Mouse (Mus musculus): ENCODE measurements at regions not wholly inside any gene's neighbourhood (a gene's known extent, or its start where the extent isn't known, plus 50 kb on each side); places are given as distances from the start of the nearest gene placed in this dataset.
A peak's percentile ranks its signal among the peaks of the same experiment; 100 is the strongest.
"Not testable (repeated sequence)": the region's sequence is repeated elsewhere in the genome, so short reads cannot be mapped to it uniquely, and the experiment has no call there.

DNA sequence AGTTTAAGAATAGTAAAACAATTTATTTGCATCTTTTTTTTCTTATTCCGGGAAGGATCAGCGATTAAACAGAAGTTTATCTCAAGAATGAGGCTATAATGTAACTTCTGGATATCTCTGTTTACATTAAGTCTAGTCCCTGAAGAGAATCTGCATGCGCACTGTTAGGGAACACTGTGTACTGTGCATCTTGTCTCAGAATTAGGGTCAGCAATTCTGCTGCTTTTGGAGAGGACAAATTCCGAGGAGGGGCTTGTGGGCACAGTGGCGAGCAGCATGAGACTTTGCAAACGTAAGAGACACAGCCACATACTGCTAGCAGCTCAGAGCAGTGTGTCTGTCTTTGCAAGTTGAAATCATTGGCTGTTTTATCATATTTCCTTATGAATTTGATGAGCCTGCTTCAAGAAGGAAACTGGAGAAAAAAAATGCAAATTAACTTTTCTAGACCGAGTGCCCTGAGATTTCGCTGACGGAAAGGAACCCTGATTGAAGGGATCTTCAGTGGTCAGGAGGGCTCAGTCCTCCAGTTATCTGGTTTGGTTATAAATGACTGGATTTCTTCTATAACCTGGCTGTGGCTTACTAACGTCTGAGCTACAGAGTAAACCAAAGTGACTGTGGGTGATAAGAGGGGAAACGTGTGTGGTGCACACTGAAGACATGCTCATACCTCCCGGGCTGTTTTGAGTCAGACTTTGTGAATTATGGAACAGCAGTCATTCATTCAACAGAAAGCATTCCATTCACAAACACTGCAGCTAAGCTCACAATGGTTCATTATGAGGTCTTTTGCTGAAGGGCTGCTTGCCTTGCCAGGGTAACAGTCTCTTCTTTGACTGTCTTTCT, 305.1 kb downstream of the Ets1 start:
- DNase-seq (ENCODE audit: low spot score in 2 of 2): no peak

DNA sequence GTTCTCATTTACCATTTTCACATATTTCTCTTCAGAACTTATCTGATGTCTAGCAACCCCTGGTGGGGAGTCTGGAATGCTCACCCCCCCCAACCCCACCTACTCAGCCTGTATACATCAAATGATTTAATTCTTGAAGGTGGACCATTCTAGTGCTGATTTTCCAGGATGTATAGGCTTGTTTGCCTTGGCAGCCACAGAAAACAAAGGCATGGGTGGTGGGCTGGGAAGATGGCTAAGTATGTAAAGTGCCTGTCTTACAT, 305.7 kb downstream of the Ets1 start:
- DNase-seq (ENCODE audit: low spot score in 2 of 2): peak in 1 of 2 experiments; percentile 40

DNA sequence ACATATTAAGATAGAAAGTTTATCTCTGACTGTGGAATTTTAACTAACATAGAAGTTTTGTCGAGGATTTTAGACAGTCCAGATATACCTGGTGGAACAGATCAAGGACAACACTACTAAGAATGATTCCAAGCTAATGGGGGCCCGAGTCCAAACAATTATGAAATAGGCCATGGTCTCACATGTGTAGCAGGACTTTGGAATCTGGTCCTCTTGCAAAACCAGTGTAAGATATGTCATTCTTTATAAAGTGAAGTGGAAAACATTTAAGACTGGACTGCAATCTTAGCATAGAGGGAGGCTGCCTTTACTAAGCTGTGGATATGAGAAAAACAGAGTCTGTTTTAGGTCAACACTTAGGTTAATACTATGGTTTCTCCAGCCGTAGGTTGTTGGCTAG, 311.2 kb downstream of the Ets1 start:
- DNase-seq (ENCODE audit: low spot score in 2 of 2): no peak

DNA sequence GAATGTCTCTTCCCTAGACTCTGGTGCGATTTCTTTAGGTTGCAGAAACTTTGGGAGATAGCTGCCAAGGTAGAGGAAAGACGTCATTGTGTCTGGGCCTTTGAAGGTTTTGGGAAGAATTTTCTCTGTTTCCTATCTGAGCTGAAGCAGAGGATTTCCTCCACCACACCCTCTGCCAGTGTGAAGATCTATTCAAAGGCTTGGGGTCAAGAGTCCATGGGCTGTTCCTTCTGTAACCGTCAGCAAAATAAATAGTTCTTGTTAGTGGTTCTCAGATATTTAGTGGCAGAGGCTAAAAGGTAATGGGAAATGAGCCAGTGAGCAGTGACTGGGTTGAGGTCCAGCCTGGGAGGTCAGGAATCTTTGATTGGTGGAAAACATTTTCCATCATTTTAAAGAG, 313.0 kb downstream of the Ets1 start:
- no peak for DNase-seq (ENCODE audit: low spot score in 2 of 2)

DNA sequence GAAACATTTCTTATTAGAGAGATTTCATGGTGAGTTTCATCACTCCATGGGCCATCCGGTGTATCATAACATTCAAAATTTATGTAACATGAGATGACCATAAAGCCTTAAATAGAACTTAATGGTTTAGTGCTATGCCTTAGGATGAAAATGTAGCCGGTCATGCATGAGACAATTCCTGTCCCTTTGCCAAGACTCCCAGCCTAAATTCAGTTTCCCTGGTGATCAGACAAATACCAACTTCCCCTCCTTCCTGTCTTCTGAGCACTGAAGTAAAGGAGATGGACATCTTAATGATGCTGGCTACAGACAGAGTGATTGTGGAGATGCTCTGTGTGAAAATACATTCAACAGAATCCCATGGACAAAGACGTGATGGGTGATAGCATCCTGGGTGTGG, 322.7 kb downstream of the Ets1 start:
- no peak for DNase-seq (ENCODE audit: low spot score in 2 of 2)

DNA sequence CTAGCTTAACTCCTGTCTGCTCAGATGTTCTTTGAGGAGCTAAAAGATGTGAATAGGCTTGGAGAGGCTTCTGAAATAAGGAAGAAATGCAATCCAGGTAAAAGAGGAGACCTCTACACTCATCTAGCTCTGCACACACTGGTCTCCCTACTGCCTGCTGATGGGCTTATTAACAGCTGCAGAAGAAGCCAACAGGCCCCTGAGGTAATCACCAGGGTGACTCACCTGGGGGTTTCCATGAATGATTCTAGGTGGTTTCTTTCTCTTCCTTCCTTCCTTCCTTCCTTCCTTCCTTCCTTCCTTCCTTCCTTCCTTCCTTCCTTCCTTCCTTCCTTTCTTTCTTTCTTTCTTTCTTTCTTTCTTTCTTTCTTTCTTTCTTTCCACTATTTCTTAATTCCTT, 323.4 kb downstream of the Ets1 start:
- DNase-seq (ENCODE audit: low spot score in 2 of 2): not testable (repeated sequence)

DNA sequence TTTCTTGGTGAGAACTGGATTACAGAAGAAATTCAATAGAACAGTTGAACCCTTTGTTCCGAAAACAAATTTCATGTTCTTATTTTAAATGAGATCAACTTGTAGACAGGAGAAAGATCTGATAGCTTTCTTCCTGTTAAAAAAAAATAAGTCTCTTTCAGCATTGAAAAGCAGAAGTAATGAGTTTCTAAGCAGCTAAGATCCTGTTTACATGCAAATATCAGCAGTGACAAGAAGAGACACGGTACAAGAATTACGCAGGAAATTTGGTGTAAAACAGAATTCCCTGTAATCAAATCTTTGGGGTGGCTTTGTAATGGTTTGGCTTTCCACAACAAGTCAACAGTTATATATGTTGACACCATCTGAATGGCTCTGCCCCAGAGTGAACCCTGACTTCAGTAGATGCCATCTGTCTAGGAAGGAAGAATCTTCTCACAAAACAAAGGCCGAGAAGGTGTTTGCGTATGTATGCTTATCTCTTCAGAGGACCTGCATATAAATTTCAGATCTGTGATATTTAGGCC, 326.7 kb downstream of the Ets1 start:
- DNase-seq (ENCODE audit: low spot score in 2 of 2): no peak

DNA sequence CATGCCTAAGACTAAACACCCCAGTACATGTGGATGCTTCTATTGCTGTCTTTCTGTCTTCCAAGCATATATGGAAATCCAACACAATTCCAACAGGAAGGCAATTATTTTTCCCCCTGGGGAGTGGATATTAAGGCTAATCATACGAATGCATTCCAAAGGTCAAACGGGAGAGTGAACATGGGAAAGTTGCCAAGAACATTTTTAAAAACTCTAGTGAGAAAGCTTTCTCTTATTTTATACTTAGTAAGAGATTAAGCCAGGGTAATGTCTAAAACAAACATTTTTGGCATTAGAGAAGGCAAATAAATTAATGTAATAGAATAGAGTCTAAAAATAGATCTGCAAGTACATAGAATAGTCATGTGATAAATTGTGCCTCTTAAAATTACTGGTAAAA, 332.4 kb downstream of the Ets1 start:
- no peak for DNase-seq (ENCODE audit: low spot score in 2 of 2)

DNA sequence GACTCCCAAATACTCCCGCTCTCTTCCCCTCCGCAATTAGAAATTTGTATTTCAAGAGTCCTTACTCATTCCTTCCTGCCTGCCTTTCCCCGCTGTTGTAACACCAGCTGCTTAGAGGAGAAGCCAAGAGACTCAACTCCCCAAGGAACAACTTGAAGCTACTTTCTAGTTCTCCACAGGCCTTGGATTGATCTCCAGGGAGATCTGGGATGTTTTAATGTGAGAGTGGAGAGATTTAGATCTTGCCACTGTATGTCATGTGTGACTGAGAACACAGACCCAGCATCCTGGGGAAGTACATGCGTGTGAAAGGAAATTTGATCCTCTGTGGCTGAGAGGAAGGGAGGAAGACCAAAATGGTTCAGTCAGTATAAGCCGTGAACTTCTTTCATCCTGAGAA, 335.4 kb downstream of the Ets1 start:
- DNase-seq (ENCODE audit: low spot score in 2 of 2): no peak

DNA sequence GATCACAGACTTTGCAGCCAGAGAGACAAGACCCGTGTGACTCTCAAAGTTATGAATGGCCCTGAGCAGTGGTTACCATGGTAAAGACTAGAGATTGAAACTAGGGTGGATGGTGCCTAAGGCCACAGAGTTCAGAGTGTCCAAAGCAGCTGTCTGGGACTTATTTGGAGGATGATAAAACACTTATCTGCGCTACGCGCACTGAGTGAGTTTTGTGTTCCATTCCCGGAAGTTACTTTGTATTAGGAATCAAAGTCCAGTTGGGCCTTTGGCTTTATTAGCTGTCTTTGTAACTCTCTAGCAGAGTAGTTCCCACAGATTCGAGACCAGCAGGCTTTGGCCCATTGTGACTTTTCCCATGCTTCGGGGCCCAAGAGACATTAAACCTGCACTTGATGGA, 335.9 kb downstream of the Ets1 start:
- DNase-seq (ENCODE audit: low spot score in 2 of 2): no peak

DNA sequence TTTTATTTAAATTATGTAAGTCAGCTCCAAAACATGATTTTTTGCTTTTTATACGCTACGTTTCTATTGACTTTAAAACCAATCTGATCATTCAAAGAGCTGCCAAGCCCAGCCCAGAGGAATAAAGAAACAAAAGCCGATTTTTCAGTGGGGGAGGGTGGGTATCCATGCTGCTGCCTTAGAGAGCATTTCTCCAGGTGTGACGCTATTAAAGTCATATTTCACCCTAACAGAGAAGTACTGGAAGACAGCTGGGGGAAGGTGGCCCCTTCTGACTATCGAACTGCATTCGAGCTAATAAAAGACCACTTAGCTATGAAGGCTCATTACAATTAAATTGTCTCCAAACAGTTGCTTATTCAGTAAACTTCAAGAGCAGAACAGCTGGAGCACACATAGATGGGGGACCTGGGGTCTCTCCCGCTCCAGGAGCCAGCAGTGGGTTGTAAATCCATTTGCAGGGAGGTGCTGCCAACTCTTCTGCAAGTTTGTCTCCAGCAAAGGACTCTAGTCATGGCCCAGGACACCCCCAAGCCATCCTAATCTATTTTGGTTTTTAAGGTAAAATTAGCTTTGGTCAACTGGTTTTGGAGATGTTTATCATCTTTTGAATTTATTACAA, 336.5 kb downstream of the Ets1 start:
- DNase-seq (ENCODE audit: low spot score in 2 of 2): no peak

DNA sequence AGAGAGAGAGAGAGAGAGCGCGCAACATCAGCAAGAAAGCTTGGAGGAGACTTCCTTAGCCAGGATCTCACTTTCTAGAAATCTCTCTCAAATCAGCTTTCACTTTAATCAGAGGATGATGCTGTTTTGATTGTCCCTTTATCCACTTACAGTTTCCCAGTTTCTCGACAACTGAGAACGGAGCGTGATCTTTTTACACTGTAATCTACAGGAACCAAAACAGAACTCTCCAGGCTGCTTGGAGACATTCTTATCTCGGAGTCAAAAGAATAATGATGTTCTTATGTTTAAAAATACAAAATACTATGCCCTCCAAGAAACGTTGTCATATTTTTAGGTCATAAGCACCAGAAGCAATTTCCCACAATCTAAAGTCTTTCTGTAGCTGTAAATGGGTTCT, 341.7 kb downstream of the Ets1 start:
- DNase-seq (ENCODE audit: low spot score in 2 of 2): no peak

DNA sequence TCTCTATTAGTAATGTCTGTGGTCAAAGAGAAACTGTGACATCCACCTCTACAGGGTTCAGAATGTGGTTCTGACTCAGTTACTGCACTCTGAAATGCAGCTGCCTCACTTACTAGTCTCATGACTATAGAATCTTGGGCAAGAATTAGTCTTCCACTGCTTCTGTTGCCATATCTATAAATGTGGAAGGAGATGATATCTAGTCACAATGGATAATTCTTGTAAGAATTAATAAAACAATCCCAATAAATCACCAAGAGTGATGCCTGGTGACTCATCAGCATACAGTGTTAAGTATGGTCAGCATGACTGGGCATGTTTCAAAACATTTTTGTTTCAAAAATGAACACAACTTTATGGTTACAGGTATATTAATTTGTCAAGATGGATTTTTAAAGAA, 344.8 kb downstream of the Ets1 start:
- DNase-seq (ENCODE audit: low spot score in 2 of 2): no peak

DNA sequence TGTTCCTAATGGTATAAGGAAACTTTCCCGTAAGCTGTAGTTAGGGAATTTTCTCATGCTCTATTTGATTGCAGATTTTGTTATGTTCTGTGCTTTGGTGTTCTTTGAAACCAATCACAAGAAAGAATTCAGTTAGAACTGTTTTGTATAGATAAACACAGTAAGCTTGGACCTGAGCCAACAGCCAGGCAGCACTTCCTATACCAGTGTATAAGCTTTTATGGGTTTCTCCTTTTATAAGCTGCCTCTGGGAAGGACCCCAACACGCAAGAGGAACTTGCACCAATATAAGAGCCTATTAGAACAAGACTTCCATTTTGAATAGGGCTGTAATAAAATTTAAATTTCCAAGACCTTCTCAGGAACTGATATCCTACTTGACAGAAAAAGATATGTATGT, 347.2 kb downstream of the Ets1 start:
- no peak for DNase-seq (ENCODE audit: low spot score in 2 of 2)

DNA sequence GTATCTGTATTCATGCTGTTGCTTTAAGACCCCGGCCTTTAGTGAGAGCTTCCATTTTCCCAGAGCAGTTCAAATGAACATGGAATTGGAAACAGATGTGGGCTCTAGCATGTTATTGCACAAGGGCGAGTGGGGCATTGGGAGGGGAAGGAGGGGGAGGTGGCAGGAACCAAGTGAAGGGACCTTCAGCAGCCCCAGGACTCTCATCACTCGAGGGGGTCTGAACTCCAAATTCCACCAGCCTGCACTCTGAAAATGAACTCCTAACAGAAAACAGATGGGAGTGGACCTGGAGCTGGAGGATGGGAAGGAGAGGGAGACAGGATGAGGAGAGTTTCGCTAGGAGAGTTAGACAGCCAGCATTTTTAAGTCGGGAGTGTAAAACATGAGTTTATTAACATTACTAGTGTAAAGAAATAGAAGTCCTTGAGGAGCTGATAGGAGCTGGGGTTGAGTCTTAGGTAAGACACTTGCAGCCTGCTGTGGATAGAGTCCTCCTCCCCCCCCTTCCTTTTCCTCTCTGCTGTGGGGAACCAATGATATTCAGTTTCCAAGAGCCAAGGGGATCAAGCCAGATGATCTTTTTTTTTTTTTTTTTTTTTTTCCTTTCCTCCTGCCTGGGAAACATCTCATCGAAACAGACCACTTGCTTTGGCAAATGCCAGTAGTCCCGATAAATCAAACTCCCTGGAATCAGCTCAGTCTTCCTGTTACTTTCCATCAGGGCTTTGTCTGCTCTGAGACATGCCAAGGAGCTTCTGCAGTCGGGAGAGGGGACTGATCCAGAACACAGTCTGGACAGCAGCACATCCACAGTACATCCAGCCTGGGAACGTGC, 351.0 kb downstream of the Ets1 start:
- no peak for DNase-seq (ENCODE audit: low spot score in 2 of 2)

DNA sequence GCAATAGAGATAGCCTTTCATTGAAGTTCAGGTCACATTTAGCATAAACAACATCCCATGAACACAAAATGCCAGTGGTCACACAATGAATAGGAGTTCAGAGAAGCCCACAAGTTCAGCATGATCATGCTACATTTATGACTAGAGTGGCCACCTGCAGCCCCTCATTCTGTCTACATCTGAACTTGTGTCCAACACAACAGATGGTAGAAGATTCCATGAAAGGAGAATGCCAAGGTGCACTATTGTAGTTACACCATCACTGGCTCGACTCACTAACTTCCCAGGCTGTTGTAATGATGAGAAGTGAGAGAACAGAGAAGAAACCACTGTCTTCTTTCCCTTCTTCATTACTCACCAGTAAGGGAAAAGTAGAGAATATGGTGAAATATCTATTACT, 353.0 kb downstream of the Ets1 start:
- DNase-seq (ENCODE audit: low spot score in 2 of 2): no peak

DNA sequence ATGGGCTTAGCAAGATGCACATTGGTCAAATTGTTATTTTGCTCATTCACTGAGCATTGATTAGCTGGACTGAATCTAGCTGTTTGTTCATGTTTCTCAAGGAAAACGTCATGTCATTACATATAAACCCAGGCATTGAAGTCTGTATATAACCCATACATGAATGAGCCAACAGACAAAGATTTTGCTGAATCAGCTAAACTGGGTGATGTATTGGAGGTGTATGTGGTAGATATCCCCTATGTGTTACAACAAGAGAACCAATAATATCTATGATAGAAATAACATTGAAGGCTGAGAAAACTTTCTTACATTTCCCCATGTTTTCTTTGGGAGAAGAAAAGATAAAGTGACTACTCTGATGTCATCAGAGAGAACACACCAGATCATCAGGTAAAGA, 362.3 kb downstream of the Ets1 start:
- no peak for DNase-seq (ENCODE audit: low spot score in 2 of 2)

DNA sequence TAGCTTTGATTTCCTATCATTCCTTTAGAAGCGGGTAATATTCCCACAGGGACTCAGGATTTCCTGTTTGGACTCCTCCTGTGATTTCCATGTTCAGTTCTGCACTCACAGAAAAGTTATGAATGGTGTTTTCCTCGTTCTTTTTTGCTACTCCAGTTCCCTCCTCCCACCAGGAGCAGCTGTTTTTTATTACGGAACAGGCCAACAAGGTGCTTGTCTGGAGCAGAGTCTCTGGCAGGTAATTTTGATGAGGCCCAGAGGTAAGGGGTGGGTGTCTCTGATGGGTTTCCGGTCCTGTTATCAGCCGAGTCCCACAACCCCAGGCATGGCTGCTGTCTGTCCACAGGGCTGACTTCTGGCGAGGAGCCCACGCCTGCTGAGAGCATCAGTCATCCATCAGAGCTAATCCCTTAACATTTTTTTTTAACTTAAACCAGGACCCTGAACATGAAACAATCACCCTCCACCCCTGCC, 364.7 kb downstream of the Ets1 start:
- DNase-seq (ENCODE audit: low spot score in 2 of 2): no peak

DNA sequence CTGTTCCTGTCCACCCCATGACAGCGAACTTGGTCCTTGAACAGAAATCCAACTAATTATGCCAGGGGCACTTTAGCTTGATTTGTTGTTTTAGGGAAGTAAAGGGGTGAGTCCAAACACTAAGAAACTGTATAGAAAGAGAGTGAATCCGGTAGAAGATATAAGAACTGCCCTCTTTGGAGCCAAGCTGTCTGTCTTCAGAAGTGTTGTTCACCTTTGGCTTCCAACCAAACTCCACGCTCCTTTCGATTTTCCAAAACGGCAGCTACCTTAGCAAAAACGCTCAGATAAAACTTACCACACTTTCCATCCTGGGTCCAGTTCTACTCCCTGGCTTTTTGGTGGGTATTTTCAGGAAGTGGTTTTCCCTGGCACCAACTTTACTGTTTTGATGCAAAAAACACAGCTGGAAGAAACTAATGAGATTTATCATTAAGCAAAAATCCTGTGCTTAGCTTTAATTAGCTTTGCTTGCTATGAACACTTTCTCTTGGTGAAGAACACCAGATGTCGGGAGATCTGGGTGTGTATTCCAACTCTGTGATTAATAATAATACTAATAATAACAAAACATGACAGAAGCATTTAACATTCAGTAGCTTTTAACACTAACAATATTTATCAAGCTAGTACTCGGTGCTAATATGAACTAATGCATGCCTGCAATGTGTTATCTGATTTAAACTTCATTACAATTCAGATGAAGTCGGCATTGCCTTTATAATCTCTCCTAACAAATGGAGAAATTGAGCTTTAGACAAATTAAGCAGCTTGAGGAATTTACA, 365.3 kb downstream of the Ets1 start:
- DNase-seq (ENCODE audit: low spot score in 2 of 2): no peak

DNA sequence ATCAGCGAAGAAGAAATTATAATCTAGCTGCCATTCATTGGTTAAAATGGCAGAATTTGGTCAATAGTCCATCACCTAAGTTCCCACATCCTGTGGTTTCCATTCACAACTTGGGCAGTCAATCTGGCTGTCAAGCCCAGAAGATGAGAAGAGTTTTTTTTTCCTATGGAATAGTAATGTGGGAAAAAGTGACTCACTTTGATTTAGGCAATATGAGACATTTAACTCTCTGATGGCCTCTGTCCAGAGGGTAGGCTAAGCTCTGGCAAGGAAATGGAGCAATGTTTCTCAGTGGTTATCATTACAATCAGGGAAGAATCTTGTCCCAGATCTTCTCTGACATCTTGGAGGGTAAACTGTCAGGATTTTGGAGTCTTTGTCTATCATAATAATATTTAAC, 367.9 kb downstream of the Ets1 start:
- DNase-seq (ENCODE audit: low spot score in 2 of 2): no peak

DNA sequence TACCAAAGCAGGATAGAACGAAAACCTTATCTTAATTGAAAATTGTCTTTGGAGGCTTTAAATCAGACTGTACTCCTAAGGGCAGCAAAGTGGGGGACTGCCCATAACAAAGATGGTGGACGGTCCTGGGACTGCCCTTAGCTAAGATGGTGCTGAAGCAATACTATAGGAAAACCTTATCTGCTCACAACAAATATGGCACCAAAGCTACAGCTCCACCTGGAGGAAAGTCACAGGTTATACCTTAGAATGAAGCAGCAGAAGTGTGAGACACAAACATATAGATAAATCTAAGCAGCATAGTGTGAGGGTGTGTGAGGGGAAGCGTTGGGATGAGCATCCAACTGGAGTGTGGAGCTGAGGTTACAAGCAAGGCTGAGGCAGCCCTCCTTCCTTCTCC, 368.5 kb downstream of the Ets1 start:
- no peak for DNase-seq (ENCODE audit: low spot score in 2 of 2)
